Mouse (Mus musculus): ENCODE measurements at regions not wholly inside any gene's neighbourhood (a gene's known extent, or its start where the extent isn't known, plus 50 kb on each side); places are given as distances from the start of the nearest gene placed in this dataset.

- Histone ChIP-seq H3K27me3 (ENCODE audit: control insufficient read depth, insufficient read depth, low read length) (no peaks in the 10 kb centered on the region), H3K36me3 (ENCODE audit: control insufficient read depth, insufficient read depth, low read length) (no peaks in the 10 kb centered on the region), H3K4me1 (ENCODE audit: control insufficient read depth, insufficient read depth, low read length) (peaks cover 11% of the 10 kb centered on the region; the same call in 1 of the 2 replicates), H3K4me2 (0 out of 2 replicates have a peak overlapping the region, but pooled peaks have one; percentile 6), H3K9me3 (replicated peaks; ENCODE audit: control insufficient read depth, low read length) (no peaks in the 10 kb centered on the region), H3K4me3 (ENCODE audit: low read depth, low read length) (no peak overlapping the region), H3K27ac (ENCODE audit: low read depth, low read length) (0 out of 2 replicates have a peak overlapping the region, but pooled peaks have one; percentile 35), H3K9ac (ENCODE audit: low read depth, low read length) (no peak overlapping the region)
- WGBS (ENCODE audit: insufficient replicate concordance), result 35% methylated on average over 10 of the region's 10 CpGs
- no peak for ATAC-seq (replicated peaks; ENCODE audit: insufficient number of reproducible peaks, low FRiP score, low TSS enrichment)
Measured at GRCm38 (mm10) chr14:76851473-76852214, 184.9 kb upstream of the Ccdc122 start.

GRCm38 (mm10) chr14:76850641-76851040, 185.9 kb upstream of the Ccdc122 start:
- Histone ChIP-seq H3K4me1 (ENCODE audit: control insufficient read depth, insufficient read depth, low read length) (peaks cover 11% of the 10 kb centered on the region; the same call in 1 of the 2 replicates), H3K27ac (ENCODE audit: low read depth, low read length) (no peak overlapping the region), H3K9ac (ENCODE audit: low read depth, low read length) (no peak overlapping the region), H3K36me3 (ENCODE audit: control insufficient read depth, insufficient read depth, low read length) (no peaks in the 10 kb centered on the region), H3K4me3 (ENCODE audit: low read depth, low read length) (no peak overlapping the region), H3K27me3 (ENCODE audit: control insufficient read depth, insufficient read depth, low read length) (no peaks in the 10 kb centered on the region), H3K9me3 (replicated peaks; ENCODE audit: control insufficient read depth, low read length) (no peaks in the 10 kb centered on the region), H3K4me2 (no peak overlapping the region)
- WGBS (ENCODE audit: insufficient replicate concordance), result 79% methylated on average over 4 of the region's 4 CpGs
- ATAC-seq (replicated peaks; ENCODE audit: insufficient number of reproducible peaks, low FRiP score, low TSS enrichment), result no peak

- Histone ChIP-seq H3K4me1 (ENCODE audit: control insufficient read depth, insufficient read depth, low read length) (peaks cover 11% of the 10 kb centered on the region; the same call in 1 of the 2 replicates), H3K4me3 (ENCODE audit: low read depth, low read length) (peak overlapping the region; percentile 3; the same call in 1 of the 2 replicates), H3K27me3 (ENCODE audit: control insufficient read depth, insufficient read depth, low read length) (no peaks in the 10 kb centered on the region), H3K9me3 (replicated peaks; ENCODE audit: control insufficient read depth, low read length) (no peaks in the 10 kb centered on the region), H3K9ac (ENCODE audit: low read depth, low read length) (no peak overlapping the region), H3K36me3 (ENCODE audit: control insufficient read depth, insufficient read depth, low read length) (no peaks in the 10 kb centered on the region), H3K27ac (ENCODE audit: low read depth, low read length) (no peak overlapping the region), H3K4me2 (peak overlapping the region; percentile 31)
- 40% methylated on average over 13 of the region's 13 CpGs for WGBS (ENCODE audit: insufficient replicate concordance)
- ATAC-seq (replicated peaks; ENCODE audit: insufficient number of reproducible peaks, low FRiP score, low TSS enrichment), result no peak
Measured at GRCm38 (mm10) chr14:76850051-76850450, 186.5 kb upstream of the Ccdc122 start.

- Histone ChIP-seq H3K9ac (ENCODE audit: low read depth, low read length) (no peak overlapping the region), H3K27ac (ENCODE audit: low read depth, low read length) (no peak overlapping the region), H3K36me3 (ENCODE audit: control insufficient read depth, insufficient read depth, low read length) (no peaks in the 10 kb centered on the region), H3K27me3 (ENCODE audit: control insufficient read depth, insufficient read depth, low read length) (no peaks in the 10 kb centered on the region), H3K9me3 (replicated peaks; ENCODE audit: control insufficient read depth, low read length) (no peaks in the 10 kb centered on the region), H3K4me3 (ENCODE audit: low read depth, low read length) (peak overlapping the region; percentile 3; the same call in 1 of the 2 replicates), H3K4me2 (peak overlapping the region; percentile 31), H3K4me1 (ENCODE audit: control insufficient read depth, insufficient read depth, low read length) (peaks cover 11% of the 10 kb centered on the region; the same call in 1 of the 2 replicates)
- WGBS (ENCODE audit: insufficient replicate concordance), result 51% methylated on average over 6 of the region's 6 CpGs
- no peak for ATAC-seq (replicated peaks; ENCODE audit: insufficient number of reproducible peaks, low FRiP score, low TSS enrichment)
Measured at GRCm38 (mm10) chr14:76849636-76850035, 186.9 kb upstream of the Ccdc122 start.

GRCm38 (mm10) chr14:76849071-76849470, 187.5 kb upstream of the Ccdc122 start:
- no peaks in the 10 kb centered on the region for H3K27me3 ChIP-seq (ENCODE audit: control insufficient read depth, insufficient read depth, low read length)
- H3K4me2 ChIP-seq, result no peak overlapping the region
- no peak for ATAC-seq (replicated peaks; ENCODE audit: insufficient number of reproducible peaks, low FRiP score, low TSS enrichment)
- no peaks in the 10 kb centered on the region for H3K36me3 ChIP-seq (ENCODE audit: control insufficient read depth, insufficient read depth, low read length)
- H3K4me3 ChIP-seq (ENCODE audit: low read depth, low read length), result no peak overlapping the region
- H3K27ac ChIP-seq (ENCODE audit: low read depth, low read length), result no peak overlapping the region
- WGBS (ENCODE audit: insufficient replicate concordance), result 52% methylated on average over 3 of the region's 3 CpGs
- peaks cover 11% of the 10 kb centered on the region; the same call in 1 of the 2 replicates for H3K4me1 ChIP-seq (ENCODE audit: control insufficient read depth, insufficient read depth, low read length)
- no peak overlapping the region for H3K9ac ChIP-seq (ENCODE audit: low read depth, low read length)
- H3K9me3 ChIP-seq (replicated peaks; ENCODE audit: control insufficient read depth, low read length), result no peaks in the 10 kb centered on the region

- Histone ChIP-seq H3K4me1 (ENCODE audit: control insufficient read depth, insufficient read depth, low read length) (0 out of 2 replicates have a peak, but pooled peaks cover 3% of the 10 kb centered on the region), H3K27ac (ENCODE audit: low read depth, low read length) (no peak overlapping the region), H3K36me3 (ENCODE audit: control insufficient read depth, insufficient read depth, low read length) (no peaks in the 10 kb centered on the region), H3K4me2 (no peak overlapping the region), H3K4me3 (ENCODE audit: low read depth, low read length) (no peak overlapping the region), H3K27me3 (ENCODE audit: control insufficient read depth, insufficient read depth, low read length) (no peaks in the 10 kb centered on the region), H3K9ac (ENCODE audit: low read depth, low read length) (no peak overlapping the region), H3K9me3 (replicated peaks; ENCODE audit: control insufficient read depth, low read length) (no peaks in the 10 kb centered on the region)
- WGBS (ENCODE audit: insufficient replicate concordance), result 77% methylated on average over 3 of the region's 3 CpGs
- ATAC-seq (replicated peaks; ENCODE audit: insufficient number of reproducible peaks, low FRiP score, low TSS enrichment), result no peak
Measured at GRCm38 (mm10) chr14:76845706-76846105, 190.9 kb upstream of the Ccdc122 start.

GRCm38 (mm10) chr14:76844717-76845116, 191.9 kb upstream of the Ccdc122 start:
- no peak for ATAC-seq (replicated peaks; ENCODE audit: insufficient number of reproducible peaks, low FRiP score, low TSS enrichment)
- no peaks in the 10 kb centered on the region for H3K4me1 ChIP-seq (ENCODE audit: control insufficient read depth, insufficient read depth, low read length)
- H3K36me3 ChIP-seq (ENCODE audit: control insufficient read depth, insufficient read depth, low read length), result no peaks in the 10 kb centered on the region
- no peak overlapping the region for H3K4me3 ChIP-seq (ENCODE audit: low read depth, low read length)
- no peak overlapping the region for H3K4me2 ChIP-seq
- H3K9me3 ChIP-seq (replicated peaks; ENCODE audit: control insufficient read depth, low read length), result no peaks in the 10 kb centered on the region
- no peak overlapping the region for H3K9ac ChIP-seq (ENCODE audit: low read depth, low read length)
- no peak overlapping the region for H3K27ac ChIP-seq (ENCODE audit: low read depth, low read length)
- no peaks in the 10 kb centered on the region for H3K27me3 ChIP-seq (ENCODE audit: control insufficient read depth, insufficient read depth, low read length)
- WGBS (ENCODE audit: insufficient replicate concordance), result 100% methylated on average over 1 of the region's 1 CpGs

- no peak overlapping the region for H3K27ac ChIP-seq (ENCODE audit: low read depth, low read length)
- no peak overlapping the region for H3K4me3 ChIP-seq (ENCODE audit: low read depth, low read length)
- H3K9ac ChIP-seq (ENCODE audit: low read depth, low read length), result no peak overlapping the region
- 85% methylated on average over 5 of the region's 5 CpGs for WGBS (ENCODE audit: insufficient replicate concordance)
- no peaks in the 10 kb centered on the region for H3K4me1 ChIP-seq (ENCODE audit: control insufficient read depth, insufficient read depth, low read length)
- H3K27me3 ChIP-seq (ENCODE audit: control insufficient read depth, insufficient read depth, low read length), result no peaks in the 10 kb centered on the region
- no peak overlapping the region for H3K4me2 ChIP-seq
- ATAC-seq (replicated peaks; ENCODE audit: insufficient number of reproducible peaks, low FRiP score, low TSS enrichment), result no peak
- H3K36me3 ChIP-seq (ENCODE audit: control insufficient read depth, insufficient read depth, low read length), result no peaks in the 10 kb centered on the region
- H3K9me3 ChIP-seq (replicated peaks; ENCODE audit: control insufficient read depth, low read length), result no peaks in the 10 kb centered on the region
Measured at GRCm38 (mm10) chr14:76837583-76838220, 198.9 kb upstream of the Ccdc122 start.
